Mouse (Mus musculus) ES-Bruce4 (cell line): ENCODE data around the gene Wrap73. TPM values are rescaled to one million over a fixed set of nuclear protein-coding genes. Genes with fewer than 3 reads are reported as not detected.

Experiments used
- H3K27ac ChIP-seq: 2 replicates; pipeline ENCODE4 v1.5.1; 2012; ENCODE audit warnings: low read length, inconsistent platforms; ENCODE audit not compliant: insufficient read depth
- H3K27me3 ChIP-seq: 2 replicates; pipeline ENCODE4 v1.6.1; 2012; ENCODE audit warnings: mild to moderate bottlenecking, low read length, inconsistent platforms; ENCODE audit not compliant: control insufficient read depth, poor library complexity, insufficient read depth, severe bottlenecking
- H3K36me3 ChIP-seq: 2 replicates; pipeline ENCODE4 v1.6.1; 2012; ENCODE audit warnings: inconsistent platforms, mild to moderate bottlenecking, low read length, moderate library complexity; ENCODE audit not compliant: control insufficient read depth, poor library complexity, insufficient read depth, severe bottlenecking
- H3K4me1 ChIP-seq: one replicate; pipeline ENCODE4 v1.8.1; 2011; ENCODE audit warnings: low read length; ENCODE audit not compliant: control insufficient read depth, insufficient read depth
- H3K4me3 ChIP-seq: 2 replicates; pipeline ENCODE4 v1.5.1; 2011; ENCODE audit warnings: low read depth, mild to moderate bottlenecking, low read length
- H3K9ac ChIP-seq: 2 replicates; pipeline ENCODE4 v1.6.1; 2012; ENCODE audit warnings: low read depth, mild to moderate bottlenecking, inconsistent platforms; ENCODE audit not compliant: poor library complexity, severe bottlenecking
- H3K9me3 ChIP-seq: replicated peaks from 2 replicates; pipeline ENCODE4 v1.6.1; 2012; ENCODE audit warnings: mild to moderate bottlenecking, low read length, inconsistent platforms; ENCODE audit not compliant: control insufficient read depth, poor library complexity, insufficient read depth, severe bottlenecking
- CTCF ChIP-seq: IDR thresholded peaks from one replicate; pipeline ENCODE4 v1.8.1; 2011; ENCODE audit warnings: low read depth, low read length
- EP300 ChIP-seq: IDR thresholded peaks from 2 replicates; pipeline ENCODE4 v1.6.1; 2011; ENCODE audit warnings: low read depth, low read length; ENCODE audit not compliant: insufficient read depth
- POLR2A ChIP-seq: IDR thresholded peaks from one replicate; pipeline ENCODE4 v1.8.1; 2011; ENCODE audit warnings: low read length; ENCODE audit not compliant: insufficient read depth
- polyA plus RNA-seq: library from polyadenylated mRNA; stranded (reverse); fragments of >200 nt; gene quantifications from 2 replicates; pipeline ENCODE4 v1.2.4, GENCODE M21; 2011; ENCODE audit warnings: low read depth; ENCODE audit not compliant: missing spikeins, insufficient read depth, insufficient read length

The Wrap73 gene
- polyA plus RNA-seq, result 11.9 and 15.4 TPM in 2 replicates

DNA sequence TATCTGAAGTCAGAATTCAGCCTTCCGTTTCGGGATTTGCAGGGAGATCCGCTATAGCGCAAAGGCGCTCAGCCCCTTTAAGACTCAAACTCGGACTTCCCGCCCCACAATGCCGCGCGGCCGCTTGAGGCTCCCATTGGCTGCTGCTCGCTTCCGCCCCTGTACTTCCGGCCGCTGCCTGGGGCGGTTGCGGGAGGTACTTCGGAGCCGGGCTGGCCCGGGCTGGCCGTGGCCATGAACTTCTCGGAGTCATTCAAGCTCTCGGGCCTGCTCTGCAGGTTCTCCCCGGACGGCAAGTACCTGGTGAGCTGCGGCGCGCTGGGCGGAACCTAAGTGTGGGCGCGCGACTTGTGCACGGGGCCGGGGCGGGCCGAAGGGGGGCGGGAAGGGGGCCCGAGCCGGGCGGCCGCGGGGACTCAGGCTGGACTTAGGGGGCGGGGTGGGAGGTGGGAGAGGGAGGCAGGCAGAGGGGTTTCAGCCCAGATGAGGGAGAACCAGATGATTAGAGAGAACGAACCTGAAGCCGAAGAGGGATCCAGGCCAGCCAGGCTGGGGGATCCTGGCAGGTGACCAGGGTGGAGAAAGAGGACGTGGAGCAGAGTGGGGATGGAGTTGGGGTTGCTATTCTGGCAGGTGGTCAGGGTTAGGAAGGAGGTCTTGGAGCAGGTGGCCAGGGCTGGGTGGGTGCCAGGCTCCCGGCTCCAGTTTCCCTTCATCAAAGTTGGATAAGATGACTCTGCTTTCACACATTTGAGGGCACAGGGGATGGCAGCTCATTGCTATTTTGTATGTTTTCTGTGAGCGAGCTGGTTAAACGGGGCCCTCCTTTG lies at the start of gene Wrap73:
Wrap73 (plus strand) TSS at position 162 of the 830 bp plus-strand sequence.
- H3K4me3 ChIP-seq, result peak within 1 kb of the TSS; percentile 85
- H3K27ac ChIP-seq, result no peak within 1 kb of the TSS
- TF ChIP-seq EP300 (no peak), POLR2A (peak; percentile 42)
- H3K9ac ChIP-seq, result peak within 1 kb of the TSS; percentile 94
- peaks cover 22% of the 10 kb centered on the region for H3K27me3 ChIP-seq
- H3K36me3 ChIP-seq, result peaks cover 2% of the 10 kb centered on the region; the same call in 1 of the 2 replicates
- H3K9me3 ChIP-seq, result no peaks in the 10 kb centered on the region
- peaks cover 2% of the 10 kb centered on the region for H3K4me1 ChIP-seq

DNA sequence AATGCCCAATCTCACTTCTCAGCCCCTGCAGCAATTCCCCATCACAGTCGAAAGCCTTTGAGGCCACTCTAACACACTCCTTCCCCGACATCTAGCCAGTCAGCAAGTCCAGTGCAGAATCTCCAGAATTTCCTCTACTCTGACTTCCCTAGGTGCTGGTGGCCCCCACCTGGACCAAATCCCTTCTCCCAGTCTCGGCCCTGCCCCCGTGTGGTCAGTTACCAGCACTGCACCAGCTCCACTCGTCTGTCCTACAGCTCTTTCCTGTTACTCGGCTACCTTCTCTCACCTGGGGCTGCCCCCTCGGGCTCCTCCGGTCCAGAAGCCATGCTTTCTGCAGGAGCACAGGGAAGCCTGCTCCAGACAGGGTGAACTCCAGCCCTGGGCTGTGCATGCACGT lies 49.0 kb upstream of the Wrap73 start:
- TF ChIP-seq POLR2A (no peak), CTCF (peak; percentile 88), EP300 (no peak)
- Histone ChIP-seq H3K4me3 (no peak overlapping the region), H3K9me3 (no peaks in the 10 kb centered on the region), H3K4me1 (peaks cover 11% of the 10 kb centered on the region), H3K27me3 (no peaks in the 10 kb centered on the region), H3K9ac (no peak overlapping the region), H3K27ac (no peak overlapping the region), H3K36me3 (no peaks in the 10 kb centered on the region)

DNA sequence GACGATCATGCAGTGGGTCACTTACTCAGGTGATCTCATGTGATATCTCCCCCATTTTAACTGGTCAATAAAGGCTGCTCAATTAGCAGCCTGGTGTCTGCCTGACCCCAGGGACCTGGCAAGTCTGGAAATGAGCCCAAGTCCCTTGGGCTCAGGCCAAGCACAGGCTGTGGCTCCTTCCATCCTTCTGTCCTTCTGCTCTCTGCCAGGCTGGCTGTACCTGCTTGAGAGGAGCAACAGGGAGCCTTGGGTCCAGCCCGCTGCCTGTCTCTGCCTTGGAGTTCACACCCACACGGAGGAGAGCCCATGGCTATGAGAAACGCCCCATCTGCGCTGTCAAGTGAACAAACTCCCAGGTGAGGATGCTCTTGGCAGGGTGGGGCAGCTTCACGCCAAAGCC lies 46.1 kb upstream of the Wrap73 start:
- peak overlapping the region; percentile 18; the same call in 1 of the 2 replicates for H3K27ac ChIP-seq
- TF ChIP-seq CTCF, result no peak
- no peak for TF ChIP-seq POLR2A
- TF ChIP-seq EP300, result no peak; the same call in 1 of the 2 replicates
- H3K9ac ChIP-seq, result no peak overlapping the region
- no peak overlapping the region for H3K4me3 ChIP-seq
- H3K36me3 ChIP-seq, result no peaks in the 10 kb centered on the region
- H3K9me3 ChIP-seq, result no peaks in the 10 kb centered on the region
- H3K27me3 ChIP-seq, result no peaks in the 10 kb centered on the region
- peaks cover 11% of the 10 kb centered on the region for H3K4me1 ChIP-seq

DNA sequence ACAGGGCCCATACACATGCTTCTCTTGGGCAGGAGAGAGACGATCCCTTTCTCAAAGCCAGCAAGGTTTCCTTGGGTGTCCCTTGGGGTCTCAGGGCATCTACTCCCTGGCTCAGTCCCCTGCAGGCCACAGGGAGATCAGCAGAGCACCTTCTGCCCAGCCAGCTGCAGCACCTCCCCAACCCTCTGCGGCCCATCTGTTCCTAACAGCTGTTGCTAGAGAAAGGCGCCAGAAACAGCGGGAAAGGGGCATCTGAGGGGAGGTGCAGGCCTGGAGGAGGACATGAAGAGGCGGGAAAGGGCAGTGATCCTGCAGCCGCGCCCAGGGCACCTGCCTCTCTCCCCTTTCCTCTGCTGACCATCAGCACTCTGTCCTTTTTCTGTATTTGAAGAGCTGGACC lies 42.8 kb upstream of the Wrap73 start:
- no peak overlapping the region for H3K9ac ChIP-seq
- H3K4me3 ChIP-seq, result no peak overlapping the region
- peaks cover 11% of the 10 kb centered on the region for H3K4me1 ChIP-seq
- TF ChIP-seq POLR2A, result no peak
- TF ChIP-seq EP300, result no peak
- no peak for TF ChIP-seq CTCF
- H3K9me3 ChIP-seq, result no peaks in the 10 kb centered on the region
- H3K27ac ChIP-seq, result no peak overlapping the region
- H3K27me3 ChIP-seq, result no peaks in the 10 kb centered on the region
- no peaks in the 10 kb centered on the region for H3K36me3 ChIP-seq

DNA sequence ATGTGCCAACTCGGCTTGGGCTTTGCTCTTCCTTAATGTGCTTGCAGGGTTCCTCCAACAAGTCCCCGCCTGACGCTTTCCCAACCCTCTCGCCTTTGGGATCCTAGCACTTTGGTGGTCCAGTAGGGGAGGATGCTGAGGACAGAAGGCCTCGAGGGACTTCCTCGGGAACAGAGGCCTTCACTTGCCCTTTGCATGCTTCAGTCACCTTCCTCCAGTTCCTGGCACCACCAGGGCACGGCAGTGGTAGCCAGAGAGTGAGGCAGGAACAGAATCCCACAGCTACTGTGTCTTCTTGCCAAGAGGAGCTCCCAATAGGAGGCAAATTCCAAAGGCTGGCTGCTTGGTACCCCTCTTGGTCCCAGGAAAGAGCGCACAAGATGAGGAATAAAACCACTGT lies 38.8 kb upstream of the Wrap73 start:
- H3K9me3 ChIP-seq, result no peaks in the 10 kb centered on the region
- no peaks in the 10 kb centered on the region for H3K4me1 ChIP-seq
- no peaks in the 10 kb centered on the region for H3K36me3 ChIP-seq
- H3K27me3 ChIP-seq, result no peaks in the 10 kb centered on the region
- H3K27ac ChIP-seq, result no peak overlapping the region
- no peak for TF ChIP-seq EP300
- TF ChIP-seq CTCF, result no peak
- no peak overlapping the region for H3K4me3 ChIP-seq
- H3K9ac ChIP-seq, result no peak overlapping the region

DNA sequence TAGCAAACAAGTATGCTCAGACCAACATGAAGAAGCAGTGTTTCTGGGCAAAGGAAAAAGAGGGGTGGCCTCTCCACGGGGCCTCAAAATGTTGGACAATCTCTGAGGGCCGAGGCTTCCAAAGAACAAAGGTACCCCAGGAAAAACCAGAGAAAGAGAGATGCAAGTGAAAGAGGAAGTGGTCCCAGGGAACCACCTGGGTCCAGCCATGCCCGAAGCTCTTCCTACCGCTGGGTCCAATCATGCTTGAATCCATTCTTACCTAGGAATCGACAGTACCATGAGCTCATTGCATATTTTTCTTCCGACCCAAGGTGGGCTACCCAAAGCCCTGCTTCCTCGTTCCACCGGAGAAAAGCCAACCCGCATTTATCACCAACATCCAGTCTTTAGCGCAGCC lies 38.3 kb upstream of the Wrap73 start:
- no peaks in the 10 kb centered on the region for H3K4me1 ChIP-seq
- no peaks in the 10 kb centered on the region for H3K27me3 ChIP-seq
- no peak overlapping the region for H3K4me3 ChIP-seq
- H3K9ac ChIP-seq, result no peak overlapping the region
- no peak overlapping the region for H3K27ac ChIP-seq
- no peak for TF ChIP-seq CTCF
- no peak for TF ChIP-seq EP300
- TF ChIP-seq POLR2A, result no peak
- H3K36me3 ChIP-seq, result no peaks in the 10 kb centered on the region
- no peaks in the 10 kb centered on the region for H3K9me3 ChIP-seq
